Mouse (Mus musculus) liver, embryonic 14.5 days (tissue): ENCODE measurements around the gene Shtn1.

Experiments
- CTCF ChIP-seq: IDR thresholded peaks from 2 replicates; pipeline ENCODE4 v1.5.1; 2016; ENCODE audit warnings: antibody characterized with exemption, low read depth, control low read depth
- EP300 ChIP-seq: IDR thresholded peaks from 2 replicates; pipeline ENCODE4 v1.6.1; 2016; ENCODE audit warnings: antibody characterized with exemption, low read depth

DNA sequence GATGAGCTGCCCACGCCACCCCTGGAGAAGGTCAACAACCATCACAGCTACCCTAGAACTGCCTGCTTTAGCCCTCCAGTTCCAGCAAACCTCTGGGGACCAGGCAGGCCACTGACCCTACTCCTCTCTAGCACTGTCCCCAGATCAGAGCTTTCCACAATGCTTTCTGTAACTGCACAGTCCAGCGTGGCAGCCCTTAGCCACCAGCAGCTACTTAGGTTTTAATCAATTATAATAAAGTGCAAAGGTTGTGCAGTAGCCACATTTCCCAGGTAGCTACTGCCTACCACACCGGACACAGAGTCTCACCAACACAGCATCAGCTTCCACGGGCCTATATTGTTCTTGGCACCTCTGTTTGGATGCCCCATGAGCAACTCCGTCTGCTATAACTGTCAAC lies 11.3 kb downstream of the Shtn1 start:
- TF ChIP-seq EP300 (no peak), CTCF (no peak)
